Mouse (Mus musculus): Measurements from ENCODE around the gene 4930469K13Rik. TPM values are rescaled to one million over a fixed set of nuclear protein-coding genes. Genes with fewer than 3 reads are reported as not detected.
"Not testable (repeated sequence)": the region's sequence is repeated elsewhere in the genome, so short reads cannot be mapped to it uniquely, and the experiment has no call there.

4930469K13Rik gene
- total RNA-seq (2021), result not detected

DNA sequence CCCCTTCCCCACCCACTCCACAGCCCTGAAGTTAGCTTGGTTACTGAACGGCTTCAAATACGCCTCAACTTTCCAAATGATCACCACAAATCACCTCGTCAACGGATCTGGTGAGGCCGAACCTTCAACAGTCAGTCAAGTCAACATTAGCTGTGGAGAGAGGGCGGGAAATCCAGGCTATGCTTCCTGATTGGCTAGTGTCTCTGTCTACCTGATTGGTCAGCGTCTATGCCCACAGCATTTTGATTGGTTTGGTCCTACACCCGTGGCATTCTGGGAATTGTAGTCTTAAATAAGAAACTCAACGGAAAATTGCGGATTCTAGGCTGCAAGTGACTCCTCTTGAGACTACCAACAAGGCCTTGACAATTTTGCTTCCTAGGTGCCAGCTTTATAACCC, at the start of gene 4930469K13Rik:
4930469K13Rik (minus strand) TSS at position 133 of the 400 bp plus-strand sequence.
- no peak for DNase-seq

DNA sequence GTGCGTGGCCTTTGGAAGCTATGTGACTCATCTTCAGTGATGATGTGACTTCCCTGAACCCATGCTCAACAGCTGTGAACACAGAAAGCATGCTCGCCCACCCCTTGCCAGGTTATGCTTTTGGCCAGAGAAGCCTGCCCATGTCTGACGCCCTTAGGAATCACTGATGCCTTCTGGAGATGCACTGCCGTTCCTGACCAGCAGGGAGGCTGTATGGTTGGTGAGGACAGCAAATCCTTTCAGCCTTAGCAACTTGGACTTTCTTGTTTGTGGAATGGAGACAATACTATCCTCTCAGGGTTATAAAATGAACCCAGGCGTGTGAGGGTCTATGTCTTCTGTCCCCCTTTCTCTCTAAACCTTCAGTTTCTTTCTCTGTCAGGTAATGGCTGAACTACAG, 48.6 kb upstream of the 4930469K13Rik start:
- no peak for DNase-seq

GRCm38 (mm10) chr11:34144421-34144820, 46.1 kb upstream of the 4930469K13Rik start:
- DNase-seq, result no peak

- DNase-seq, result no peak
Observed at GRCm38 (mm10) chr11:34143984-34144383, 45.6 kb upstream of the 4930469K13Rik start.

- no peak for DNase-seq
Observed at GRCm38 (mm10) chr11:34139296-34139695, 40.9 kb upstream of the 4930469K13Rik start.

GRCm38 (mm10) chr11:34128412-34128811, 30.1 kb upstream of the 4930469K13Rik start:
- DNase-seq, result no peak

- not testable (repeated sequence) for DNase-seq
Observed at GRCm38 (mm10) chr11:34125727-34126126, 27.4 kb upstream of the 4930469K13Rik start.

GRCm38 (mm10) chr11:34124852-34125251, 26.5 kb upstream of the 4930469K13Rik start:
- no peak for DNase-seq

- DNase-seq, result peak; percentile 36
Observed at GRCm38 (mm10) chr11:34123147-34123546, 24.8 kb upstream of the 4930469K13Rik start.

- DNase-seq, result no peak
Observed at GRCm38 (mm10) chr11:34118319-34118718, 20.0 kb upstream of the 4930469K13Rik start.

DNA sequence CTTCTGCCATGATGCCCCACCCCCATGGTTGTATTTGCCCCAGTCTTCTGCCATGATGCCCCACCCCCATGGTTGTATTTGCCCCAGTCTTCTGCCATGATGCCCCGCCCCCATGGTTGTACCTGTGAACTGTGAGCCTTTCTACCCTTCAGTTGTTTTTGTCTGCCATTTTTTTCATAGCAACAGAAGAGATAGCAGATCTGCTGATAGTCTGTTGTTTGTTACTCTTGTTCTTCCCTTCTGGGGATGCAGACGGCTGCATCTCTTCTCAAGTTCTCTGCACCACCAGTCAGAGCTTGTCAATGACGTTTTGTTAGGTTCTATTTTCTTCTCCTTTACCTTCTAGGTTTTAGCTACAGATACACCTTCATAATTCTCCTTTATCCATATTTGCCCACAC, 19.2 kb upstream of the 4930469K13Rik start:
- no peak for DNase-seq

GRCm38 (mm10) chr11:34116572-34117135, 18.3 kb upstream of the 4930469K13Rik start:
- peak; percentile 7 for DNase-seq

DNA sequence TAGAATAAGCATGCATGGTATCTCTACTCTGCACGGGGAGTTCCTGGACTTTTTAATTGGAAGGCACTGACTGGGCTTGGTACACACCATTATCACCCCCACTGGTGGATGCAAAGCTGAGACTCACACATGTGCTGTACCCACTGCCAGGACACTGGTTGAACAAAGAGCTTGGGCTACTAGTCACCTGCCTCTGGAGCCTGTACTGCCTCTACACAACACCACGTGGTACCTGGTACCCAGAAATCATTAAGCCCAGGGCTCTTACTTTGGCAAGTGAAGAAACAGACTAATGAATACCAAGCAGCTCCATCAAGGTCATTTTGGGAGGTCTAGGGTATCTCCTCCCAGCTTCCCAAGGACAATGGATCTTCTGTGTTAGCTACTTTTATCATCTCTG, 15.4 kb upstream of the 4930469K13Rik start:
- DNase-seq, result no peak

GRCm38 (mm10) chr11:34112781-34113380, 14.5 kb upstream of the 4930469K13Rik start:
- no peak for DNase-seq

- no peak for DNase-seq
Observed at GRCm38 (mm10) chr11:34111940-34112339, 13.6 kb upstream of the 4930469K13Rik start.

DNA sequence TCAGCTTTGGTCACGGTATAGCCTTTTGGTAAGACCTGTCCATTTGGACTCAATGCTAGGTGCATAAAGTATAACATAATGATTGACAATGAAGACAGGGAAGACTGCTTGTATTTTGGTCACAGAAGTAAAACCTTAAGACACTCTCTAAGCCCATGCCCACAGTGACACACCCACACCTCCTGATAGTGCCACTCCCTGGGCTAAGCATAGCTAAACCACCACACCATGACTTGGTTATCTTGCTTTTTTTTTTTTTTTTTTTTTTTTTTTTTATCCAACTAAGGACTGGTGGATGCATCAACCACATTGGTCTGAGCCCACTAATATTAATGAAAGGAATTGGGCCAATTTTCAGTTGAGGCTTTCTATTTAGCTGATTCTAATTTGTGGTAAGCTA, 10.9 kb upstream of the 4930469K13Rik start:
- DNase-seq, result no peak

GRCm38 (mm10) chr11:34104919-34105318, 6.6 kb upstream of the 4930469K13Rik start:
- no peak for DNase-seq

DNA sequence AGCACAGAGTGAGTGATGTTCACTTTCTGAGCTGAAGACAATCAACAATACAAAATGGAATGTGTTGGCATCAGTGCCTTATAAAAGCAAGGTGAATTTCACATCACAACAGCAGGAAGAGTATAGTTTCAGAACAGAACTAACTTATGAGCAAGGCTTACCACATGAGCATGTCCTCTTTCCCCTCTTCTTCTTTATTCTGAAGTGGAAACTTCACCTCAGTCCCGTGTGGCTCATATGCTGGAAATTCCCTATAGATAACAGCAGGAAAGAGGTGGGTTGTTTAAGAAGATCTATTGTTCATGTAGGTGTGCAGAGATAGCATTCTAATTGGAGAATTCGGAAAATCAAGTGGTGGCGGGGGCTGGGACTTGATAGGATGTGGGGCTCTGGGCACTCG, 3.5 kb upstream of the 4930469K13Rik start:
- no peak for DNase-seq

DNA sequence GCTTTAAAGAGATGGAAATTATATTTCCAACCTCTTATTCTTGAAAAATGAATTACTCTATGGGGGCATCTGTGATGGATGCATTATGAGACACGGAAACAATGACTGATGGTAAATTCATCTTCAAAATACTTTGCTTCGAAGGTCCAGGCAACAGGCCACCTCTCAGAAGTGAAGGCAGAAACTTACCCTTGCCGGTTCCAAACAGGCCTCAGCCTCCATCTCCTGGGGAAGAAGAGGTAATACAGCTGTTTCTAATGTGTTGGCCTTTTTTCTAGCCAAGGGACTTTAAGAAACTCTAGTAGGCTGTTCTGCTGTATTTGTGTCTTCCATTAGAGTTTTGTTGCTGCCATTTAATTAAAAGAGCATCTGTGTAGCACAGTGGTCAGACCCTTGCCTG, 11.3 kb downstream of the 4930469K13Rik start:
- no peak for DNase-seq

DNA sequence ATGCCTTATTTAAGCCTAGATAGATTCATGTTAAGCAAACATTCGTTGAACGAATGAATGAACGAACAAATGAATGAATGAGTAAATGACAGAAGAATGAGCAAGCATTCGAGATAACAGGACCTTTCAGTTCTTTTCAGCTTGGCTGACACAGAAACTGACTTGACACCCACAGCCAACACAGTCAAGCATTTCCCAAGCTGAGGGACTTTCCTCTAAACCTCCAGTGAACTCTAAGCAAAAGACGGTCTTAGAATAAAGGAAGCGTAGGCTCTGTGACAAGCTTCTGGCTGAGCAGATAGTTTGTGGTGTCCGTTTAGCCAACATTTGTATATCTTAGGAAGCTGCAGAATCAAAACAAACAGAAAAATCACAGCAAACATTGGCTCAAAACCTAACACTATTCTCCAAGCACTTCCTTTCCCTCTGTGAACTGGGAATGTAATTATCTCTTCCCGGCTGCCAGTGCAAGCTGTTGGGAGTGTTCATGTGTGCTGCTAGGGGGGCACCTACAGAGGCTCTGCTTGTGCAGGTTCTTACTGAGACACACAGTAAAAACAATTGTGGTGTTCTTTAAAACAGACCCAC, 12.1 kb downstream of the 4930469K13Rik start:
- no peak for DNase-seq

- no peak for DNase-seq
Observed at GRCm38 (mm10) chr11:34084639-34085038, 13.7 kb downstream of the 4930469K13Rik start.

GRCm38 (mm10) chr11:34083795-34084194, 14.6 kb downstream of the 4930469K13Rik start:
- DNase-seq, result no peak

DNA sequence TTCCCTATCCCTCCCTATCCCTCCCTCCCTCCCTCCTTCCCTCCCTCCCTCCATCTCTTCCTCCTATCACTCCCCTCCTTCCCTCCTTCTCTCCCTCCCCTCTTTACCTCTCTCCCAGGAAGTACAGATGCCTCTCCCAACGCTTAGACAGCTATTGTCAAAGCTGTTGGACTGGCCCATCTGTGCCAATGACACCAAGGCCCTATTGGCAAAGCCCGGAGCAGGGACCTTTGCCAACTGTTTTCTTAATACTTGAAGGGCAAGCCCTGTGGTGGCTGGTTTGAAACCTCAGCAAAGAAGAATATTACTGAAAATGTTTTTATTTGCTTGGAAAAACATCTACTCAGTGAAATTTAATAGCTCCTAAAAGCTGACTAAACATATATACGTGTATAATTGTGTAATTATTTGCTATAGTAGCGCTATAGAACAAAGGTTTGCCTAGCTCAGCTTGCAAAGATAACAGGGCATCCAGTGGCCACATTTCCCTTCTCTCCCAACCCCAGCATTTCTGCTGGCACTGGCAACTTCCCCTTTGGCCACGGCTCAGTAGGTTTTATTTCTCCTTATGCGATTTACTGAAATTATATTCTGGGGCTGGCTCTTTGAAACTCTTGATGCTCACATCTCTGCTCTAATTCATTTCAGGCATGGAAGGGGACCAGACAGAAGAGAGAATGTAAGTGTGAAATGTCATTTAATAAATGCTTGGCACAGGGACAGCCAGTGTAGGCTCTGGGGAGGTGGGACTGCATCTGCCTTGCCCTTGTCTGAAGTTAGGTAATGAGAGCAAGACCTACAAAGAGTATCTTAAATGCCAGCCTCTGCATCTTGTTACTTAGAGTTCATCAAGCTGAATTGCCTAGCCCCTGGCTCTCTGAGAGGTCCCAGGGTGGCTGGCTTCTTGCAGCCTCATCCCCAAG, 18.6 kb downstream of the 4930469K13Rik start:
- DNase-seq, result no peak
